Mouse (Mus musculus) WW6 (cell line): ENCODE measurements around the gene Ndufb4.
A peak's percentile ranks its signal among the peaks of the same experiment; 100 is the strongest.
"Not testable (repeated sequence)": the region's sequence is repeated elsewhere in the genome, so short reads cannot be mapped to it uniquely, and the experiment has no call there.

Source experiments
- DNase-seq: peaks from one replicate; pipeline ENCODE4 v3.0.0-alpha.2; 2013; ENCODE audit warnings: low read depth, low spot score

The Ndufb4 gene

DNA sequence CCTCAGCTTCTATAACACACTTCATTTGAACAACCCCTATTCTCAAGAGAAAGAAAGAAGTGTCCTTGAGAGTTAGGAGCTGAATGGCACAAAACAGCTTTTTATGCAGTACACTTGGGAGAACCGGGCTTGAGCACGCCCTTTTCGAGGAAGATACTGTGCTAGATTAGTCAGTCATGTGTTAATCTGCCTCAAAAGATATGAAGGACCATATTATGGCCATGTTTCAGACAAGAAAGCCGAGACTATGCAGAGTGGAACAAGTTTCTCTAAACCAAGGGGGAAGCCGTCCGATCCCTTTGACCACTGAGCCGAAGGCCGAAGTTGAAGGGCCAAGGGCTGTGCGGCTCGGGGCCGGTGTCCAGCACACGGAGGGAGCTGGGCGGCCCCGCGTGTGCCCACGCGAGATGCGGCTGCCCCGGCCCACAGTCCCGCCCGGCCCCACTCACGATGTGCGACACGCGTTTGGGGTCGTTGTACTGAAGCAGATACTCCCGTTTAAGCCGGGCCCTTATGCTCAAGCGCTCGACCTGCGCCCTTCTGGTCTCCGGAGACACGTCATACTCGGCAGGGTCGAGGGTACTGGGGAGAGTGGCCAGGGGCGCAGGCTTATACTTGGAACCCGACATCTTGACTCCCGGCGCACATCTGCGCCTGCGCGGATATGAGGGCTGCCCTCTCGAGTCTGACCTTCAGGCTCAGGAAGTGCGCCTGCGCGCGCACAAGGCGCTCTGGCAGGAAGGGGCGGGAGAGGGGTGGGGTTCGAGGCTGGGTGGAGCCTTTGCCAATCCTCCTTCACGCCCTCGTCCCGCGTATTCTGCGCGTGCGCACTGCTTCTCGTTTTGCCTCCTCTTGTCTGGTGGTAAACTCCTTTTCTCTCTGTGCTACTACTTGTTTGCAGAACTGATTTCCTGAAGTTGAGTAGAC, at the start of gene Ndufb4:
Ndufb4 (minus strand) TSS at position 723 of the 927 bp plus-strand sequence.
- peak; percentile 98 for DNase-seq

DNA sequence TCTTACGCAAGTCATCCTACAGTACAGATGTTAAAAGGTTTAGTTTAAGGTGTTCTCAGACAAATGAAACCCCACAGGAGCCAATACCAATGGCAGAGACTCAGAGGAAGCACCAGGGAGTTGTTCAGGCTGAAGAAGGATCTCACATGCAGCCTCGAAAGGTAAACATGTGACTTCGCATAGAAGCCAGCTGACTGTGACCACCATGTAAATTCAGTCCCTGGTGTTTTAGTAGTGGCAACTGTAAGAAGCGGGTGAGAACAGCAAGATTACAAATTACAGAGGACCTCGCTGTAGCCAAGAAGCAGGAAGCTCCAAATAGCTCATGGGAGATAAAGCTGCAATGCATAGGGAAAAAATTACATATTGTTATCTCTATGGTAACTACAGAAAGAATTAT, 49.6 kb upstream of the Ndufb4 start:
- DNase-seq = no peak

DNA sequence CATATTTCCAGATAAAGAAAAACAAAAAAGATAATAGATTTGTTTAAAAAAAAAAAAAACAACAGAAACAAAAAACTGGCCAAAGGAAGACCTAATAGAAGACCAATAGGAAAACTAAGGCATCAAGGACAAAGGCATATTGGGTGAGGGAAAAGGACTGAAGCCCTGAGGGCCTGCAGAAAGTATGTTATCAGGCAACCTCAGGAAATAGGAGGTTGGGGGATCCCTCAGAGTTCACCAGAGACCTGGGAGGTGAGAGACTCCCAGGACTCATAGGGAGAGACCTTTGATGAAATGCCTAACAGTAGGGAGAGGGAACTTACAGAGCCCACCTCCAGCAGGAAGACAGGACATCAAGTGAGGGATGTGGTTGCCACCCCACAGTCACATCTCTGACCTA, 45.8 kb upstream of the Ndufb4 start:
- DNase-seq = not testable (repeated sequence)

DNA sequence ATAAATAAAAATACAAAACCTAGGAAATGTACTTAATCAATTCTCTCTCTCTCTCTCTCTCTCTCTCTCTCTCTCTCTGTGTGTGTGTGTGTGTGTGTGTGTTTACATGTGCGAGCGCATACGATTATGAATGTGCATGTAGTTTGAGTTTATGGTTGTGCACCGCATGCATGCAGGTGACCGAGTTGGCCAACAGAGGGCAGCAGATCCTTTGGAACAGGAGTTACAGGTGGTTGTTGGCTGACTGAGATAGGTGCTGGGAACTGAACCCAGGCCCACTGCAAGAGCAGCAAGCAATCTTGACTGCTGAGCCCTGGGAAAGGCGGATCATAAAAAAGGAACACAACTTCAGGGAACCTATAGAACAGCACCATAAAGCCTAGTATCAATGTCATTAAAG, 44.5 kb upstream of the Ndufb4 start:
- no peak for DNase-seq

DNA sequence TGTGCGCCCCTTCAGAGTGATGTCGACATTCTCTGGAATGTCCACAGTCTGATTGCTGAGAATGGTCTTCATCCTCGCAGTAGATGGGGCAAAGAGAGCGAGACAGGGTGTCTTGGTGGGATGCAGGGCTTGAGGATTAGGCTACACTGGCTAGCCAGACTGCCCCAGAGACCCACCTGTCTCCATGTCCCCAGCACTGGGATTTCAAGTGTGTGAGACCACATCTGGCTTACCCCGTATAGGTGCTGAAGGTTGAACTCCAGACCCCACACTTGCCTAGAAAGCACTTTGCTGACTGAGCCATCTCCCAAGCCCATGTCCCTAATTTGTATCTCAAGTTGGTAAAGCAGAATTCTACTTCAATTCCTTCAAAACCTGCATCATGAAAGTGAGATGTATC, 43.0 kb upstream of the Ndufb4 start:
- no peak for DNase-seq

DNA sequence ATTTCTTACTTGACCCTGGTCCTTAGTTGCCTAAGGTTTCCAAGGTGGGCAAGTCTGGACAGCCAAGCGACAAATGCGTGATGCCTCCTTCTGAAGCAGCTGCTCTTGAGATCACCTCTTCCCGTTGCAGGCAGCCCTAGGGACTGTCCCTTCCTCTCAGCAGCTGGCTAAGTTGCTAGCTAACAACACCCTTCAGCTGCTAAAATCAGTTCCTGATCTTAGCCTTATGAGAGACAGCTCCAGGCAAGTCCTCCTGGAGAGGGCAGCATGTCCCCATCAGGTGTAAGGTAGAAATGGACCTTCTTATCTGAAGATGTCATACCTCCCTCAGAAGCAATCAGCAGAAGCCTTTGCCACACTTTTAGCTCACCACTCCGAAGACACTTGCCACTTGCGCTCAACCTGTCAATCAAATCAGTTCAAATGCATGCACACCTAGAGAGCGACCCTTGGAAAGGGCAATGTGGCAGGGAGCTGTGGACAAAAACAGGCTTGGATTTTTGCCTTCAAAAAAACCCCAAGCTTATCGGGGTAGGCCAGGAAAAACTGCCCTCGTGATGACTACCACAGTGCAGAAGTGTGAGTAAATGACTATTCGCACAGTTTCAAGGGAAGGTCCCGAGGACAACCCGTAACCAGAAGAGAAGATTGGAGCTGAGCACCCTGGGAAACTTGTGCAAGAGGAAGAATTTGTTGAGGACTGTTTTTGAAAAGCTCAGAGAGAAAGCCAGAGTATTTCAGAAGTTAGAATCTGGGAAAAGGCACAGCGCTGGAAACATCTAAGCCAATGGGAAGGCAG, 36.9 kb upstream of the Ndufb4 start:
- no peak for DNase-seq

DNA sequence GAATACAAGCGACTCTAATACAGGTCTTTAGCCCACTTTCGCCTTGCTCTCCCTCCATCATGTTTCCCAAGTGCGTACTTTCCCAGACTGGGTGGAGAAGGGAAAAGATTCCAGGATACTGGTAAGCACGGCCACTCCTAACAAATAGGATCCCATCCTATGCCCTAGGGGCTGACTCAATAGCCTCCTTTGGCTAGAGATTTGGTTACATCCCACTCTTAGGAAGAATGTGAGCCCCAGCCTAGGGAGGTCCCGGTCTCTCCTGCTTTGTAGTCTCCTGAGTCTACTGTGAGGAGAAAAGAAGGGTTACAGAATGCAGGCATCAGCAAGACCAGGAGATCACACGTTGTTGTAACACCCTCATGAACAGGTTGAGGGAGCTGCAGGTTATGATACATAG, 36.2 kb upstream of the Ndufb4 start:
- no peak for DNase-seq

DNA sequence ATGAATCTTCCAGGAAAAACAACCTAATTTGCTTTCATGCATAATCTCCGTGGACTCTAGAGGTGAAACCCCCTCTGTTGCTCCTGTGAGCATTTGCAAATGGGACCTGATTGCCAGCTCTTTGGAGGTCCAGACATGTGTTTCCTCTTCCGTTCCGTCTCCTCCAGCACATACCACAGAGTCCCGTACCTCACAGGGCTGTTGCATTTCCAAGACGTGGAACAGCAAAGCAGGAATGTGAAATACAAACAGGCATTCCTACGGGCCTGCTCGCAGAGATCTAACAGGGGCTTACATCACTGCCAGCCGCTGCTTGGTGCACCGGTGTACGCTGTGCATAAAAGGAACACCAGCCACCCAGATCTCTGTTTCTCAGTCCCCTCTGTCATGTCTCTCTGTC, 35.7 kb upstream of the Ndufb4 start:
- no peak for DNase-seq

DNA sequence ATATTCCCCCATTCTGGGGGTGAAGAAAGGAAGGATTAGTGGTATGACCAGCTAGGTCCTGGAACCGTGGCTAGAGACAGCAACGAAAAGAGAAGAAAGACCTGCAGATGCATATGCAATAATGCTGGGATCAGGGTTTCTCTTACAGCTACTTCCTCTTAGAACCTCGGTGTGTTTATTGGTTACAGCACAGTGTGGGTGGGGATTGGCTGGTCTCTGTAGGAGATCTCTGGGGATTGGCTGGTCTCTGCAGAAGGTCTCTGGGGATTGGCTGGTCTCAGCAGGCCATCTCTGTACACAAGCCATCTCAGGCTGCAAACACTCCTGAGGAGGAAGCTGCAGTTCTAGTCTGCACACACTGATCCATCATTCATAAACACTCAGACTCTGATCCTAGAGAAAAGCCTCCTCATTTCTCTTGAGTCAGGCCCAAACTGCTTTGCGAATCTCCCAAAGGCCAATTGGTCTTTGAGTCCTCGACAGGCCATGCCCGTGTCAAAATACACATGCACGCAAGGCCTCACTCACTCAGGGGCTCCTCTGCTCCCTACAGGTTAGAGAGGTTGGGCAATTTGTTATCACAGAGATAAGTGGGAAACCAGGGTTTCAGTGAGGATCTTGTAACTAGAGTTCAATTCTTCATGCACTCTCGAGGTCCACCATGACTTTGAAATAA, 35.1 kb upstream of the Ndufb4 start:
- no peak for DNase-seq

DNA sequence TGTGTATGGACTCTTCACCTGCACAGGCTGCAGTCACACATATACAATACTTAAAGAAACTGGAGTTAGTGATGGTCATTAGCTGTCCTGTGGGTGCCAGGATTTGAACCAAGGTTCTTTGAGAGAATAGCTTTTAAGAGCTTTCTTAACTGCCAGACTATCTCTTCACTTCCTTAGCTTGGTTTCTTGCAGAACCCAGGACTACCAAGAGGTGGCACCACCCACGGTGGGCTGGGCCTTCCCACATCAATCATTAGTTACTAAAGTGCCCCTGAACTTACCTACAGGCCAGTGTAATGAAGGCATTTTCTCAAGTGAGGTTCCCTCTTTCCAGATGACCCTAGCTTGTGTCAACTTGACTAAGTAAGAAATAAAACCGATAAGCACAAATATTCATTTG, 33.9 kb upstream of the Ndufb4 start:
- DNase-seq = no peak

DNA sequence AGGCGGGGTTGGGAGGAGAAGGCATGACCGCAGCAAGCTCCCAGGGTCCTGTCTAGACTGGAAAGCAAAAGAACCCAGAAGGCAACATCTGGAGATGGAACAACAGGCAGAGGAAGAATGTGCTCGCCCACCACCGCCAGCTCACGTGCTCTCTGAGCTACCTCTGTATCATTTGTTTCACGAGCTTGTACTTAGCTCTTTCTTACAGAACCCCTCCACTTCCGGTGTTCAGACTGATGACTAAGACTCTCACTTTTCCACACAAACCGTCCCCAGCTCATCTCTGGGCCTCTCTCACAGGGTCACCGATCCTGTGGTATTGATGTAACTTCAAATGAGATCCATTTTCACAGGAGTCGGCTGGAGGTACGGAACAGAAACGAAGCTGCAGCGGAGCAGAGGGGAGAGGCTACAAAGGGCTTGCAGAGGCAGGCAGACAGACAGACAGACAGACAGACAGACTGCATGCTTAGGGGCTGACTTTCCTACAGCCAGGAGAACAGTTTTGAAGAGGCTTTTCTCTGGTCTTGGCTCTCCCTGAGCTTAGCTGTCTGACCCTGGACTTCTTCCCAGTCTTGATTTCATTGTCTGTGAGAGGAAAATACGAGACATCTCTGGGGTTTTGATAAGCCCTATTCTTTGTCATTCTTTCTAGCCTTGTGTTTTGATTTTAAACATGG, 33.2 kb upstream of the Ndufb4 start:
- no peak for DNase-seq

DNA sequence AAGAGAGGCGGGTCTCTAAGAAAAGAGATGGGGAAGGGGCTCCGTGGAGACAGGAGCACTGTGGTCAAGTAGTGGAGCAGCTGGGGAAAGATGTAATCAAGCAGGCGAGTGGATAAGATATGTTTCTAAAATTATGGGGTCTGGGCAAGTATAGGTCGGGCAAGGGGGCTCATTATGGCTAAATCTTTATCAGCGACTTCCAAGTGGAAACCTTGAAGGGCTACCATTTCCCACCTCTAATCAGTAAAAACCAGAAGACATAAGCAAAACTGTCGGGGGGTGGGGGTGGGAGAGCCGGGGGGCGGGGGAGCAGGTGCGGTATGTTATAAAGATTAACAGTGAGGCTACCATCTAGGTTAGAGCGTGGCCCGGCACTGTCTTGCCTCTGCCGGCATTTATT, 32.6 kb upstream of the Ndufb4 start:
- DNase-seq = no peak

DNA sequence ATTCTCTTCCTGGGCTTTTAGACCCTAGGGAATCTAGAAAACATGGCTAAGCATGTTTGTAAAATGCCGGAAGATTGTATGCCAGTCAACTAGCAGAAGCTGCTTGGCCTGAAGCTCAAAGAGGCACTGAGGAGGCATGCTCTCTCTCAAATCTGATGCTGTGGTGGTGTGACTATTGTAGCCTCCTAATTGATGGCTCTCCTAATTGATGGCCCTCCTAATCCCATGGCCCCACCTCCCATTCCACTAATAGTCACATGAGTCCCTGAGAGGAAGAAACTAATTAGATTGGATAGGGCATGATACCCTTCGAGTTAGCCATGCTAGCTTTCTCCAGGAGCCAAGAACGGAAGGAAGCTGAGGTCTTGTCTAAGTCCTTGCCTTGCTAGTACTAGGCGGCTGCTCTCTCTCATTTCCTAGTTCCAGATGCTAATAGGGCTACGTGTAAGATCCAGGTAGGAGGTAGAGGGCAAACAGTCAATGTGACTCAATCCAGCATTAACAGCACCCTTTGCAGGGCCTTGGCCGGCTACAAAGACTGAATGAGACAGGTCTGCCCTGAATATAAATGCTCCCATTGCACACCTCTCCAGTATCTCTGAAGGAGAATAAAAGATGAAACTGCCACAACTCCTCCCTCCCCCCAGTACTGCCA, 31.8 kb upstream of the Ndufb4 start:
- no peak for DNase-seq

DNA sequence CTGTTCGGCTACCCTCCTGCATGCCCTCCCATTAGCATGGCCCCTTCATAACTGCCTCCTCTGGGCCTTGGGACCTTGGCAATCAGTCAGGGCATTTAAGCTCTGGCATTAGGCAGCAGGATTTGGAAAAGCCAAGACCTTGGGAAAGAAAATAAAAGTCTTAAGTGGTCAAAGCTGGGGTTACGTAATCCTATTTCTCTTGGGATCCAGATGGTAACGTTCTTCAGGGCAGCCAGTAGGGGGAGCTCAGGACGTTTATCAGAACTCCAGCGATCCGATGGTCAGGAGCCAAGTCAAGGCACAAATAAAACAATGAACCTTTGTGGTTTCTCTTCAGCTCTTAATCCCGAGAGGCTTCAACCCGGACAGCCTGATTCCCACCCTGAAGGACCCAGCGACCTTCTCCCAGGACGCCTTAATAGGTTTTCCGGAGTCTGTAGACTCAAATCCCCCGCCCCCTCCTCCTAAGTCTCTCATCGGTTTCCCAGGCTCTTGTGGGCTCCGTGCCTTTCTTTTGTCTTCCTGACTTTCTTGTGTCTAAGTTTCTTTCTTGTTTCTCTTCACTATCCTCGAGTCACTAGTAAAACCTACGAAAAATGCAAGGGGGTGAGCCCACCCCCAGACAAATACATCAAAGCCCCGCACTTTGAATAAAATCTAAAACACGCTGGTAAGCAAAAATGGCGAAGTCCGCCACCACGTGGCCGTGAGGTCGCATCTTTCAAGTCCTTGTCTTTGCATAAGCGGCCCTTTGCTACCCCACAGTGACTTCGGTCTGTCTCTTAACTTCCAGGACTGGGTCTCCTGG, 30.6 kb upstream of the Ndufb4 start:
- DNase-seq = peak; percentile 59

DNA sequence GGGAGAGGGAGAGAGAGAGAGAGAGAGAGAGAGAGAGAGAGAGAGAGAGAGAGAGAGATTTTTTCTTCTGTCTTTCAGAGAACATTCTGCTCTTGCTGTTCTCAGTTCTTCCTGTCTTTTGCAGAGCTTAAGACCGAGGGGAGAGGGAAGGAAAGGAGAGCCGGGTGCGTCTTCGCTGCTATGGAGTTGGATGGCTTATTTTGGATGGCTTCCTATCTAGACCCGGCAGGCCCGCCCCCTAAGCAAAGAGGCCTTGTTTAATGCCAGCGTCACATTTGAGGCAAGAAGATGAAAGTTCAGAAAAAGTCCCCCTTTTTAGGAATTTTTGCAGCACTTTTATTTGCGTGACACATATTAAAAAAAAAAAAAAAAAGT, 30.0 kb upstream of the Ndufb4 start:
- DNase-seq = no peak

DNA sequence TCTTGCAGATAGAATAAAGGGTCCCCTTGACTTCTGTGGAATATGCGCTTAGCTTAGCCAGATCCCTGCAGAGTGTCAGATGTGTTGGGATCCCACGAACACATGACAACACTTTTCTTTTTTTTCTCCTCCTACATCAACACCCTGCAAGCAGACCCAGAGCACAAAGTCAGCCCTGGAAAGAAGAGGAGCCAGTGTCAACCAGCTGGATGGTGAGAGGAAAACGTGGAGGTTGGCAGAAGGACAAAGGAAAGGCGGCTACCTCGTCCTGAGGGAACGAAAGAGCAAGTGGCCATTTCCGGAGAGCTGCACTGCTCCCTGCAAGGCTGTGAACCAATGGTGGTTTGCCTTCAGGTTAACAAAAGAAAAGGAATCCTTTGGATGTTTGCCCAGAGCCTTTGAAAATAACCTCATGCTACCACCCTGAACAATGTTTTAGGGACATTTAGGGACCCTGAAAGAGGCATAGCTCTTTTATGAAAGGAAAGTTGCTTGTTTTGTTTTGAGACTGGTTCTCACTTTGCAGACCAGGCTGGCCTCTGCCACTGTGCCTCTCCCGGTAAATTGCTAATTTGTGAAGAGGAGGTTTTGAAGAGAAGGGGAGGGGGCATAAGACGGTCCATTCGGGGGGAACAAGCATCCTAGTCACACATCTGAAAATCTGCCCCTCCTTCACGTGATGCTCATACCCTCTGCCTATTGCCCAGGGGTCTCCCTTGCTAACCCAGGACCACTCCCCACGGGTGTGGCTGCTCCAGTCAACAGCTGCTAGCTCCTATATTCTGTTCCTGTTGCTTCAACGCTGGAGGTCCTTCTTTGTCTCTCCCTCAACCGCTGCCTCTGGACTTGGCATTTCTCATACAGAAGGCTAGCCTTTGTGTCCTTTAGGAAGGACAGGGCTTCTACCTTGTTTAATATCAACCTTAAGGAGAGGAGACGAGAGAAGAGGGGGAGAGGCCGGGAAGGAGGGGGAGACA, 29.2 kb upstream of the Ndufb4 start:
- no peak for DNase-seq

DNA sequence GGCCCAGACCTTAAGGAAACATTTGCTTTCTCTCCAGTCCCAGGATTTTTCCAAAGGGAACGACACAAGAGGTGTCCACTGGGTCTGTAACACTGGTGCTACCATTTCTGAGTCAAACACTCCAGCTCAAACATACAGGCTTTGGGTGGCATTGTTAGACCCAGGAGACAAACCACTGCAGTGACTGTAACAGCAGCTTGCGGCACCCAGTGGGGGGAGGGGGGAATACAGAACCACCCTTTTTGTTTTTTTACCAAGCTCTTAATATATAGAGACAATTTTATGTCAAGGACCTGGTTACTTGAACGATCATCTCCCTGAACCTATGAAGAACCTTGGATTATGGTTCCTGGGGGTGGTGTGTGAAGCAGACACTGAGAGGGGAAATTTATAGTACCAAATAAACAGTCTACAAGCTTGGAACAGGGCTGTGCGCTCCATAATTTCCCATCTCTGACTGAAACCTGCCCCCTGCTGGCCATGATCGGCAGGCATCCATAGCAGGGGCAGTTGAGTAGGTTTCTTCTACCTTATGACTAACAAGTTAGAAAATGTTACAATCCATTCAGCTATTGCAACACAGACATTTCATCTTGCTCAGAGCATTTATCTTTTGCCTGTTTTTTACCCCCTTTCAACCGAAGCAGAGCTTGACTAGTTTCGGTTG, 28.2 kb upstream of the Ndufb4 start:
- DNase-seq = no peak

DNA sequence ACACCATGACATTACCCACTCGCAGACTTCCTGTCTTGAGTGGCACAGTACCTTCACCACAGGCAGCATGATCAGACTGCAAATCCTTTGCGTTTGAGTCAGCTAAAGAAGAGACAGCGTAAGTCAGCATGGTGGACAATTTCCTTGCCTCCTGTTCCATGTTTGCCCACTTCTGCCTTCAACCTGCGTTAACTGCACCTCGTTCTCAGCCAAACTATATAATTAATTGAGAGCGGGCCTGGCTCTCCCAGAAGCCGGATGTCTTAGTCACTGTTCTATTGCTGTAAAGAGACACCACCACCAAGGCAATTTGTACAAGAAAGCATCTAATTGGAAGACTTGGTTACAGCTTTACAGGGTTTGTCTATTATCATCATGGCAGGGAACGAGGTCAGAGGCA, 26.6 kb upstream of the Ndufb4 start:
- DNase-seq = no peak

DNA sequence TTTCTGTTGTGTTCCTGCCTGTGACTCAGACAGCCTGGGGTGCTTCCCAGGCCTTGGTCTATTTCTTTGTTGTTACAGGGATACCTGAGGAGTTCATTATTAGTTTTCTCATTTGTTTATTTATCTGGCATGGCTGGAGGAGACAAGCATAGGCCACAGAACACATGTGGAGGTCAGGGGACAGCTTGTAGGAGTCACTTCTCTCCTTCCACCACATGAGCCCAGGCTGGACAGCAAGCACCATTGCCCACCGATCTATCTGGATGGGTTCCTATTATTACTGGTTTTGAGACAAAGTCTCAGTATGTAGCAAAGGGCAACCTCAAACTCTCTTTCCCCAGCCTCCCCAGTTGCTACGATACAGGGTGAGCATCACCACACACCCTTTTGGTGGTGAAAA, 26.0 kb upstream of the Ndufb4 start:
- DNase-seq = no peak
